Mouse (Mus musculus): Measurements from ENCODE around the gene Ptpn5. TPM values are rescaled to one million over a fixed set of nuclear protein-coding genes. Genes with fewer than 3 reads are reported as not detected.

Gene Ptpn5
- polyA plus RNA-seq, 1 experiment from 2014 or later, result 2.0 TPM

DNA sequence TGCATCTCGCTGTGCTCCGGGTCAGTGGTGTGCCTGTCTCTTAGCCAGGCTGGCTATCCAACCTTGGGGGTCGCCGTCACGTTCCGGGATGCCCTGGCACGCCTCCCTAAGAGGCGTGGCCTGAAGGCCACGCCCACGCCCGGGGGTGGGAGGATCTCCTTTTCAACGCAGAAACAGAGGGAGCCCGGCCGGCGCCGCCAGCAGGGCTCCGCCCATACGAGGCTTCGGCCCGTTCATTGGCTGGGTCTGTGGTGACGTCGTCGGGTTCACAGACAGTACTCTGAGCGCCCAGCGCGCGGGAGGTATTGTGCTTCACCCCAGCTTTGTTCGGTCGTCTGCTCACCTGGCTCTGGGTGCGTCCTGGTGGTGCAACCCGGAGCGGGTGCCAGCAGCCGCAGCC lies 83.1 kb downstream of the Ptpn5 start, which contains the start of gene Tmem86a:
Gene Tmem86a, plus strand, starts transcription at position 236 of the 400 bp plus-strand sequence.
- Histone ChIP-seq H3K27ac (replicated peaks; ENCODE audit: low read depth, low read length) (peak within 1 kb of the TSS; percentile 93), H3K4me1 (ENCODE audit: control insufficient read depth, insufficient read depth, low read length) (peaks cover 13% of the 10 kb centered on the region), H3K9ac (ENCODE audit: low read depth, low read length) (peak within 1 kb of the TSS; percentile 82), H3K4me2 (ENCODE audit: low read depth, low read length) (peak within 1 kb of the TSS; percentile 79), H3K9me3 (ENCODE audit: control insufficient read depth, low read length) (no peaks in the 10 kb centered on the region), H3K27me3 (replicated peaks; ENCODE audit: control insufficient read depth, insufficient read depth, low read length) (no peaks in the 10 kb centered on the region), H3K36me3 (ENCODE audit: control insufficient read depth, insufficient read depth, low read length) (peaks cover 5% of the 10 kb centered on the region; the same call in 1 of the 2 replicates), H3K4me3 (ENCODE audit: low read depth, low read length) (peak within 1 kb of the TSS; percentile 90)
- peak; percentile 100 for ATAC-seq (ENCODE audit: low read depth)
- peak; percentile 98 for DNase-seq (ENCODE audit: low spot score)
- 0% methylated on average over 21 of the region's 33 CpGs for WGBS

GRCm38 (mm10) chr7:47042823-47043490 lies 90.5 kb downstream of the Ptpn5 start:
- H3K36me3 ChIP-seq (ENCODE audit: control insufficient read depth, insufficient read depth, low read length), result no peaks in the 10 kb centered on the region
- H3K9me3 ChIP-seq (ENCODE audit: control insufficient read depth, low read length), result no peaks in the 10 kb centered on the region
- 32% methylated on average over 6 of the region's 6 CpGs for WGBS
- peak overlapping the region; percentile 65 for H3K27ac ChIP-seq (replicated peaks; ENCODE audit: low read depth, low read length)
- H3K27me3 ChIP-seq (replicated peaks; ENCODE audit: control insufficient read depth, insufficient read depth, low read length), result no peaks in the 10 kb centered on the region
- H3K4me2 ChIP-seq (ENCODE audit: low read depth, low read length), result no peak overlapping the region
- H3K9ac ChIP-seq (ENCODE audit: low read depth, low read length), result no peak overlapping the region
- ATAC-seq (ENCODE audit: low read depth) (no peak), DNase-seq (ENCODE audit: low spot score) (peak; percentile 41)
- H3K4me3 ChIP-seq (ENCODE audit: low read depth, low read length), result no peak overlapping the region
- H3K4me1 ChIP-seq (ENCODE audit: control insufficient read depth, insufficient read depth, low read length), result no peaks in the 10 kb centered on the region

GRCm38 (mm10) chr7:47042121-47042520 lies 91.4 kb downstream of the Ptpn5 start:
- WGBS, result 74% methylated on average over 4 of the region's 4 CpGs
- ATAC-seq (ENCODE audit: low read depth), result no peak
- Histone ChIP-seq H3K36me3 (ENCODE audit: control insufficient read depth, insufficient read depth, low read length) (no peaks in the 10 kb centered on the region), H3K9ac (ENCODE audit: low read depth, low read length) (no peak overlapping the region), H3K27me3 (replicated peaks; ENCODE audit: control insufficient read depth, insufficient read depth, low read length) (no peaks in the 10 kb centered on the region), H3K4me2 (ENCODE audit: low read depth, low read length) (no peak overlapping the region), H3K4me1 (ENCODE audit: control insufficient read depth, insufficient read depth, low read length) (no peaks in the 10 kb centered on the region), H3K27ac (replicated peaks; ENCODE audit: low read depth, low read length) (no peak overlapping the region), H3K9me3 (ENCODE audit: control insufficient read depth, low read length) (no peaks in the 10 kb centered on the region), H3K4me3 (ENCODE audit: low read depth, low read length) (no peak overlapping the region)
- no peak for DNase-seq (ENCODE audit: low spot score)

DNA sequence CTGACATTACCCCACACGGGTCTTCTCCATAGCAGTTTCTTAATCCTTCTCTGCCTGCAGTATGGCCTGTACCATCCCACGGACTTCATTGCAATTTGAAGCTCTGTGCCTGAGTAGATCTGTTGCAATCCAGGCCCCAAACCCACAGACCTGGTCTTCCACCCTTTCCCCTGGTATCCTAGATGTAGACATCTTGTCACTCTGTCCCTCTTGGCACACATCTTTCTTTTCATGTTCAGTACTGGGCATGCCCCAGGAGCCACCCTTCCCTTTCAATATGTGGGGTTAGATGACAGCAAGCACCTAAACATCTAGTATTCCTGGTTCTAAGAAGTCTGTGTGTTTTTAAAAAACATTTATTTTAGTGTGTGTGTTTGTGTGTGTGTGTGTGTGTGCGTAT lies 91.8 kb downstream of the Ptpn5 start:
- no peak overlapping the region for H3K9ac ChIP-seq (ENCODE audit: low read depth, low read length)
- H3K9me3 ChIP-seq (ENCODE audit: control insufficient read depth, low read length), result no peaks in the 10 kb centered on the region
- H3K27ac ChIP-seq (replicated peaks; ENCODE audit: low read depth, low read length), result no peak overlapping the region
- no peaks in the 10 kb centered on the region for H3K36me3 ChIP-seq (ENCODE audit: control insufficient read depth, insufficient read depth, low read length)
- H3K4me3 ChIP-seq (ENCODE audit: low read depth, low read length), result no peak overlapping the region
- DNase-seq (ENCODE audit: low spot score) (no peak), ATAC-seq (ENCODE audit: low read depth) (no peak)
- no peak overlapping the region for H3K4me2 ChIP-seq (ENCODE audit: low read depth, low read length)
- H3K27me3 ChIP-seq (replicated peaks; ENCODE audit: control insufficient read depth, insufficient read depth, low read length), result no peaks in the 10 kb centered on the region
- 92% methylated on average over 3 of the region's 3 CpGs for WGBS
- H3K4me1 ChIP-seq (ENCODE audit: control insufficient read depth, insufficient read depth, low read length), result no peaks in the 10 kb centered on the region

DNA sequence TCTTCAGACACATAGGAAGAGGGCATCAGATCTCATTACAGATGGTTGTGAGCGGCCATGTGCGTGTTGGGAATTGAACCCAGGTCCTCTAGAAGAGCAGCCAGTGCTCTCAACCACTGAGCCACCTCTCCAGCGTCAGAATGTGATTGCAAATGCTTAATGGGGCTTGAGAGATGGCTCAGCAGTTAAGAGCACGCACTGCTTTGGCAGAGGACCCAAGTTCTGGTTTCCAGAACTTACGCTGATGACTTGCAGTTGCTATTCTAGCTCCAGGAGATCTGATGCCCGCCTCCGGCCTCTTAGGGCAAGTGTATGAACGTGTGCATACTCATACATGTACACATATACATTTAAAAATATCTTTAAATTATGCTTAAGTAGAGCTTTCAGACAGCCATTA lies 98.1 kb downstream of the Ptpn5 start:
- Histone ChIP-seq H3K4me3 (ENCODE audit: low read depth, low read length) (no peak overlapping the region), H3K27me3 (replicated peaks; ENCODE audit: control insufficient read depth, insufficient read depth, low read length) (no peaks in the 10 kb centered on the region), H3K36me3 (ENCODE audit: control insufficient read depth, insufficient read depth, low read length) (no peaks in the 10 kb centered on the region), H3K27ac (replicated peaks; ENCODE audit: low read depth, low read length) (no peak overlapping the region), H3K4me1 (ENCODE audit: control insufficient read depth, insufficient read depth, low read length) (peaks cover 3% of the 10 kb centered on the region; the same call in 1 of the 2 replicates), H3K9ac (ENCODE audit: low read depth, low read length) (no peak overlapping the region), H3K4me2 (ENCODE audit: low read depth, low read length) (no peak overlapping the region), H3K9me3 (ENCODE audit: control insufficient read depth, low read length) (no peaks in the 10 kb centered on the region)
- ATAC-seq (ENCODE audit: low read depth), result no peak
- DNase-seq (ENCODE audit: low spot score), result no peak
- 79% methylated on average over 8 of the region's 8 CpGs for WGBS

GRCm38 (mm10) chr7:47034785-47035384 lies 98.6 kb downstream of the Ptpn5 start:
- Histone ChIP-seq H3K36me3 (ENCODE audit: control insufficient read depth, insufficient read depth, low read length) (no peaks in the 10 kb centered on the region), H3K27ac (replicated peaks; ENCODE audit: low read depth, low read length) (no peak overlapping the region), H3K4me1 (ENCODE audit: control insufficient read depth, insufficient read depth, low read length) (peaks cover 3% of the 10 kb centered on the region; the same call in 1 of the 2 replicates), H3K4me3 (ENCODE audit: low read depth, low read length) (no peak overlapping the region), H3K9me3 (ENCODE audit: control insufficient read depth, low read length) (no peaks in the 10 kb centered on the region), H3K4me2 (ENCODE audit: low read depth, low read length) (no peak overlapping the region), H3K9ac (ENCODE audit: low read depth, low read length) (no peak overlapping the region), H3K27me3 (replicated peaks; ENCODE audit: control insufficient read depth, insufficient read depth, low read length) (no peaks in the 10 kb centered on the region)
- 84% methylated on average over 4 of the region's 4 CpGs for WGBS
- DNase-seq (ENCODE audit: low spot score), result no peak
- ATAC-seq (ENCODE audit: low read depth), result no peak

GRCm38 (mm10) chr7:47031371-47031770 lies 102.1 kb downstream of the Ptpn5 start:
- no peaks in the 10 kb centered on the region for H3K27me3 ChIP-seq (replicated peaks; ENCODE audit: control insufficient read depth, insufficient read depth, low read length)
- DNase-seq (ENCODE audit: low spot score) (no peak), ATAC-seq (ENCODE audit: low read depth) (no peak)
- no peak overlapping the region for H3K9ac ChIP-seq (ENCODE audit: low read depth, low read length)
- no peaks in the 10 kb centered on the region for H3K9me3 ChIP-seq (ENCODE audit: control insufficient read depth, low read length)
- no peak overlapping the region for H3K27ac ChIP-seq (replicated peaks; ENCODE audit: low read depth, low read length)
- 63% methylated on average over 4 of the region's 4 CpGs for WGBS
- H3K4me3 ChIP-seq (ENCODE audit: low read depth, low read length), result no peak overlapping the region
- H3K36me3 ChIP-seq (ENCODE audit: control insufficient read depth, insufficient read depth, low read length), result no peaks in the 10 kb centered on the region
- H3K4me2 ChIP-seq (ENCODE audit: low read depth, low read length), result no peak overlapping the region
- H3K4me1 ChIP-seq (ENCODE audit: control insufficient read depth, insufficient read depth, low read length), result peaks cover 3% of the 10 kb centered on the region; the same call in 1 of the 2 replicates

DNA sequence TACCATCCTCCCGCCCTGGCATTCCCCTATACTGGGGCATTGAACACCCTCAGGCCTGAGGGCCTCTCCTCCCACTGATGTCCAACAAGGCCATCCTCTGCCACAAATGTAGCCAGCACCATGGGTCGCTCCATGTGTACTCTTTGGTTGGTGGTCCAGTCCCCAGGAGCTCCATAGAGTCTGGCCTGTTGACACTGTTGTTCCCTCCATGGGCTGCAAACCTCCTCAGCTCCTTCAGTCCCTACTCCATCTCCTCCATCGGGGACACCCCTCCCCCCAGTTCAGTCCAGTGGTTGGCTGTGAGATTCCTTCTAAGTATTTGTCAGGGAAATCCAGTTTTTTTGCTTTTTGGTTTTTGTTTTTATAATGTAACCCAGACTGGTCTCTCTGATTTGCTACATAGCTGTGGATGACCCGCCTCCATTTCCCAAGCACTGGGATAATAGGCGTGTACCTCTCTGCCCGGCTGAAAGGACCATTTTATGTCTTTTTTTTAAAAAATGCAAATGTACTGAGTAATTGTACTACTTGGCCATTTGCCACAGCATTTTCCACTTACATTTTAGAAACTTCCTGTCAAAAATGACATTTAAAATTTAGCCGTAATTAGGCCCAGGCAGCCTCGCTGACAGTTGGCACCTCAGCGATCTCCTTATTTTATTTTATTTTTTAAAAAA lies 102.8 kb downstream of the Ptpn5 start:
- no peak overlapping the region for H3K4me3 ChIP-seq (ENCODE audit: low read depth, low read length)
- H3K27me3 ChIP-seq (replicated peaks; ENCODE audit: control insufficient read depth, insufficient read depth, low read length), result no peaks in the 10 kb centered on the region
- H3K4me2 ChIP-seq (ENCODE audit: low read depth, low read length), result no peak overlapping the region
- WGBS, result 66% methylated on average over 9 of the region's 9 CpGs
- ATAC-seq (ENCODE audit: low read depth) (no peak), DNase-seq (ENCODE audit: low spot score) (peak; percentile 39)
- H3K9ac ChIP-seq (ENCODE audit: low read depth, low read length), result no peak overlapping the region
- H3K4me1 ChIP-seq (ENCODE audit: control insufficient read depth, insufficient read depth, low read length), result peaks cover 3% of the 10 kb centered on the region; the same call in 1 of the 2 replicates
- no peaks in the 10 kb centered on the region for H3K9me3 ChIP-seq (ENCODE audit: control insufficient read depth, low read length)
- no peak overlapping the region; the same call in 1 of the 2 replicates for H3K27ac ChIP-seq (replicated peaks; ENCODE audit: low read depth, low read length)
- no peaks in the 10 kb centered on the region for H3K36me3 ChIP-seq (ENCODE audit: control insufficient read depth, insufficient read depth, low read length)

Data from embryonic facial prominence, embryonic 14.5 days (tissue).